Comparison of ENCODE assay signal across 26 mouse cellular contexts in the genomic region with DNA sequence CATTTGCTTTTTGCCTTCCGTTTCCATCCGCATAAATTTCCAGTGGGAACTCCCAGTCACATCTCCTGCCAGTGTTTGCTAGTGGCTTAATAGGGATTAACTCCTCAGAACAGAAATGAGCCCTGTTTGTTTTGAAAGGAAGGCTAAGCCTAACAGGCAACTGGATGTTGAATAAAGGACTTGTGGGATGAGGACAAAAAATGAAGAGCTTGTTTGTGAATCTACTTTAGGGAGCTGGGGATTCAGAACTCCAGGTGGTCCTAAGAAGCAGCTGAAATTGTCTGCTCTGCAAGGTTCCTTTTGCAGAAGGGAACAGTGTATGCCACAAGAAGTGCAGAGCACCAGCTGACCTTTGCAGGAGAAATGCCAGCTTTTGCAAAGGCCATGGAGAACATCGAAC.
DNase-seq lines count a peak whose midpoint lies in the region; ATAC-seq lines count a peak whose summit lies in the region.
"Had no signal": no experiment of that assay in that cellular context is flagged by ENCODE, and none has a peak within 500 bp of the region (broad histone marks: within the 10 kb centered on the region; RNA-seq: fewer than 3 reads in every experiment).

No protein-coding gene starts in this region.

- H3K9ac ChIP-seq in forebrain, embryonic 14.5 days (ENCODE audit: low read length) = no peak overlapping the region
- H3K9ac ChIP-seq in forebrain, embryonic 11.5 days (ENCODE audit: low read length) = no peak overlapping the region
- no peak overlapping the region for H3K9ac ChIP-seq in midbrain, embryonic 14.5 days (replicated peaks; ENCODE audit: low read length)
- H3K9ac ChIP-seq: embryonic facial prominence, embryonic 12.5 days; heart, embryonic 15.5 days; hindbrain, embryonic 14.5 days had no signal

- no peak overlapping the region for H3K4me3 ChIP-seq in forebrain, embryonic 14.5 days (ENCODE audit: low read depth, low read length)
- H3K4me3 ChIP-seq in forebrain, embryonic 11.5 days (ENCODE audit: low read depth, low read length) = no peak overlapping the region
- H3K4me3 ChIP-seq in midbrain, embryonic 10.5 days = no peak overlapping the region
- H3K4me3 ChIP-seq in midbrain, embryonic 14.5 days (replicated peaks; ENCODE audit: low read depth, low read length) = no peak overlapping the region
- H3K4me3 ChIP-seq: embryonic facial prominence, embryonic 12.5 days; heart, adult 2 months; heart, embryonic 15.5 days; hindbrain, embryonic 10.5 days had no signal

- no peaks in the 10 kb centered on the region for H3K36me3 ChIP-seq in forebrain, embryonic 14.5 days (ENCODE audit: control insufficient read depth, insufficient read depth, low read length)
- no peaks in the 10 kb centered on the region for H3K36me3 ChIP-seq in forebrain, embryonic 11.5 days (ENCODE audit: control insufficient read depth, insufficient read depth, low read length)
- no peaks in the 10 kb centered on the region for H3K36me3 ChIP-seq in midbrain, embryonic 10.5 days
- no peaks in the 10 kb centered on the region for H3K36me3 ChIP-seq in midbrain, embryonic 14.5 days (ENCODE audit: control insufficient read depth, insufficient read depth, low read length)
- H3K36me3 ChIP-seq: embryonic facial prominence, embryonic 12.5 days; heart, embryonic 15.5 days; hindbrain, embryonic 10.5 days had no signal

- peak; percentile 5 for DNase-seq in forebrain, embryonic 14.5 days (ENCODE audit: low spot score)
- DNase-seq in forebrain, embryonic 11.5 days (ENCODE audit: low spot score) = no peak
- DNase-seq in brain, adult 2 months (ENCODE audit: low read depth, low spot score) = peak; percentile 6
- DNase-seq in midbrain, embryonic 10.5 days (ENCODE audit: low spot score) = peak; percentile 18
- peak; percentile 35 for DNase-seq in midbrain, embryonic 14.5 days
- no peak for DNase-seq in cerebellum, postnatal 36 days
- no peak for DNase-seq in lung, postnatal 25 days (ENCODE audit: low spot score)
- no peak for DNase-seq in kidney, postnatal 36 days
- DNase-seq: adrenal gland, postnatal 25 days; cerebellum, adult 18-20 months; cerebellum, adult 9-11 months; embryo, embryonic 11 days; gastrocnemius, postnatal 14 days; heart, adult 2 months; heart, postnatal 14 days had no signal

- no peak overlapping the region for H3K27ac ChIP-seq in forebrain, embryonic 14.5 days (ENCODE audit: low read depth, low read length)
- H3K27ac ChIP-seq in forebrain, embryonic 11.5 days (ENCODE audit: low read depth, low read length) = no peak overlapping the region
- no peak overlapping the region for H3K27ac ChIP-seq in midbrain, embryonic 10.5 days (replicated peaks)
- no peak overlapping the region for H3K27ac ChIP-seq in midbrain, embryonic 14.5 days (replicated peaks; ENCODE audit: low read depth, low read length)
- H3K27ac ChIP-seq: embryonic facial prominence, embryonic 12.5 days; heart, adult 2 months; heart, embryonic 15.5 days; hindbrain, embryonic 10.5 days; hindbrain, embryonic 14.5 days had no signal

- peaks cover 2% of the 10 kb centered on the region; the same call in 1 of the 2 replicates for H3K4me1 ChIP-seq in forebrain, embryonic 14.5 days (ENCODE audit: control insufficient read depth, insufficient read depth, low read length)
- peaks cover 2% of the 10 kb centered on the region; the same call in 1 of the 2 replicates for H3K4me1 ChIP-seq in forebrain, embryonic 11.5 days (replicated peaks; ENCODE audit: control insufficient read depth, insufficient read depth, low read length)
- peaks cover 13% of the 10 kb centered on the region for H3K4me1 ChIP-seq in midbrain, embryonic 10.5 days
- no peaks in the 10 kb centered on the region for H3K4me1 ChIP-seq in midbrain, embryonic 14.5 days (ENCODE audit: control insufficient read depth, insufficient read depth, low read length)
- H3K4me1 ChIP-seq: embryonic facial prominence, embryonic 12.5 days; heart, embryonic 15.5 days; hindbrain, embryonic 10.5 days had no signal

- WGBS in forebrain, embryonic 14.5 days = 5% methylated on average over 3 of the region's 3 CpGs
- 8% methylated on average over 3 of the region's 3 CpGs for WGBS in forebrain, embryonic 11.5 days
- whole genome bisulfite sequencing in midbrain, embryonic 10.5 days = 11% methylated on average over 3 of the region's 3 CpGs
- WGBS in midbrain, embryonic 14.5 days = 4% methylated on average over 3 of the region's 3 CpGs

- ATAC-seq in forebrain, embryonic 14.5 days = no peak
- no peak for ATAC-seq in forebrain, embryonic 11.5 days (replicated peaks; ENCODE audit: low FRiP score)
- ATAC-seq in midbrain, embryonic 14.5 days (ENCODE audit: low FRiP score, low TSS enrichment) = no peak; the same call in 1 of the 2 replicates
- ATAC-seq: activated CD4-positive, CD25-positive, alpha-beta regulatory T cell, adult 4 months; forebrain, embryonic 16.5 days; inflammation-experienced regulatory T-cells, adult 6 months; intestine, postnatal 0 days; Patski had no signal

- no peak overlapping the region for H3K4me2 ChIP-seq in forebrain, embryonic 14.5 days (ENCODE audit: low read length)
- H3K4me2 ChIP-seq in forebrain, embryonic 11.5 days (ENCODE audit: low read depth, low read length, severe bottlenecking) = no peak overlapping the region
- H3K4me2 ChIP-seq in midbrain, embryonic 14.5 days (ENCODE audit: low read length) = no peak overlapping the region
- H3K4me2 ChIP-seq: embryonic facial prominence, embryonic 12.5 days; heart, embryonic 11.5 days; heart, embryonic 15.5 days; hindbrain, embryonic 14.5 days had no signal

- H3K27me3 ChIP-seq in forebrain, embryonic 14.5 days (replicated peaks; ENCODE audit: control insufficient read depth, insufficient read depth, low read length) = no peaks in the 10 kb centered on the region
- H3K27me3 ChIP-seq in forebrain, embryonic 11.5 days (ENCODE audit: control insufficient read depth, insufficient read depth, low read length) = no peaks in the 10 kb centered on the region
- H3K27me3 ChIP-seq in midbrain, embryonic 10.5 days (ENCODE audit: low read depth, poor library complexity, severe bottlenecking) = peaks cover 22% of the 10 kb centered on the region; the same call in 1 of the 2 replicates
- no peaks in the 10 kb centered on the region for H3K27me3 ChIP-seq in midbrain, embryonic 14.5 days (ENCODE audit: control insufficient read depth, insufficient read depth, low read length)
- H3K27me3 ChIP-seq: CH12.LX; embryonic facial prominence, embryonic 12.5 days; heart, embryonic 15.5 days; Patski had no signal

- H3K9me3 ChIP-seq in forebrain, embryonic 14.5 days (replicated peaks; ENCODE audit: control insufficient read depth, low read length) = no peaks in the 10 kb centered on the region
- no peaks in the 10 kb centered on the region for H3K9me3 ChIP-seq in forebrain, embryonic 11.5 days (ENCODE audit: control insufficient read depth, low read length)
- H3K9me3 ChIP-seq in midbrain, embryonic 10.5 days (replicated peaks) = no peaks in the 10 kb centered on the region
- H3K9me3 ChIP-seq in midbrain, embryonic 14.5 days (ENCODE audit: control insufficient read depth, low read length) = no peaks in the 10 kb centered on the region
- H3K9me3 ChIP-seq: embryonic facial prominence, embryonic 12.5 days; heart, embryonic 15.5 days; hindbrain, embryonic 10.5 days had no signal

Comparison
In these comparisons a context has a peak if more than half of its experiments do, and no peak if none do; other contexts are left out.
1. DNase-seq: peak in forebrain, embryonic 14.5 days (single experiment), brain, adult 2 months (single experiment), midbrain, embryonic 10.5 days (single experiment) and midbrain, embryonic 14.5 days (single experiment); none in forebrain, embryonic 11.5 days (single experiment), cerebellum, postnatal 36 days (0 of 2), lung, postnatal 25 days (single experiment) and kidney, postnatal 36 days (0 of 2).